Mouse (Mus musculus) CD4-positive, CD25-positive, alpha-beta regulatory T cell, adult 2 months (primary cell): Measurements from ENCODE around the gene Prmt2.

ENCODE experiments used
- DNase-seq: peaks from one replicate; pipeline ENCODE4 v3.0.0-alpha.2; 2012; ENCODE audit warnings: low read depth, low spot score

Gene Prmt2

GRCm38 (mm10) chr10:76218240-76218639 lies 19.4 kb downstream of the Prmt2 start:
- DNase-seq: no peak

- DNase-seq: no peak
Observed at GRCm38 (mm10) chr10:76217056-76217455, 20.6 kb downstream of the Prmt2 start.

- no peak for DNase-seq
Observed at GRCm38 (mm10) chr10:76214161-76214560, 23.5 kb downstream of the Prmt2 start.

GRCm38 (mm10) chr10:76212121-76212520 lies 25.5 kb downstream of the Prmt2 start:
- DNase-seq: no peak

- DNase-seq: no peak
Observed at GRCm38 (mm10) chr10:76210806-76211205, 26.9 kb downstream of the Prmt2 start.

- no peak for DNase-seq
Observed at GRCm38 (mm10) chr10:76209241-76209640, 28.4 kb downstream of the Prmt2 start.

GRCm38 (mm10) chr10:76207262-76207796 lies 30.3 kb downstream of the Prmt2 start:
- no peak for DNase-seq

GRCm38 (mm10) chr10:76203798-76204283 lies 33.8 kb downstream of the Prmt2 start:
- peak; percentile 45 for DNase-seq

- peak; percentile 78 for DNase-seq
Observed at GRCm38 (mm10) chr10:76201978-76202377, 35.7 kb downstream of the Prmt2 start.

- DNase-seq: no peak
Observed at GRCm38 (mm10) chr10:76201416-76201815, 36.2 kb downstream of the Prmt2 start.

- no peak for DNase-seq
Observed at GRCm38 (mm10) chr10:76188010-76188409, 49.7 kb downstream of the Prmt2 start.

GRCm38 (mm10) chr10:76185216-76185615 lies 52.4 kb downstream of the Prmt2 start:
- DNase-seq: no peak

- no peak for DNase-seq
Observed at GRCm38 (mm10) chr10:76174899-76175298, 62.8 kb downstream of the Prmt2 start.

- DNase-seq: no peak
Observed at GRCm38 (mm10) chr10:76158009-76158408, 79.7 kb downstream of the Prmt2 start.

- no peak for DNase-seq
Observed at GRCm38 (mm10) chr10:76157528-76157927, 80.1 kb downstream of the Prmt2 start.
